Comparison of ENCODE assay signal across 7 mouse cellular contexts in the genomic region with DNA sequence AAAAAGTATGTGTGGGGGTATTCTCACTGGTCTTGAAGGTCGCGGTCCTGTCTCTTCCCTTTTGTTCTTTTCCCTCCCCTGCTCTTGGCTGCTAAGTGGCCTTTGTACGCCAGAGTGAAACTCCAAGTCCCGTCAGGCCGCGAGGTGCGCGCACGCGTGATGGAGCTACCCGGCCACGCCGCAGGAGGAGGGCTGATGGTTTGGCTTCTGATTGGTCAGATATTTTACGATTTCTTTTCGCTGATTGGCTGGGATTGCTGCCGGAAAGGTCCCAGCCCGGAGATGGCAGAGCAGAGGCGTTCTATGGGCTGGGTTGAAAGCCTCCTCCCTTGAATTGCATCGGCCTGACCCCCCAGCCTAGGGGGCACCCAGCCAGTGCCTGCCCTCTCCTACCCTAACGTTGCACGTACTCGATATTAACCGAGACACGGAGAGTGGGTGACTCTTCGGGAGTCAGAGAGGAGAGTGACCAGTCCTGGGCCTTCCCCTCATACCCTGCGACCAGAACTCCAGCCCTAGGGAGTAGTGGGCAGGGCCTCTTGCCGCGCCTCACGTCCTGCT. TPM values are rescaled to one million over a fixed set of nuclear protein-coding genes. Genes with fewer than 3 reads are reported as not detected.
DNase-seq lines count a peak whose midpoint lies in the region; ATAC-seq lines count a peak whose summit lies in the region.

No protein-coding gene starts in this region.

- peak overlapping the region; percentile 73 for H3K9ac ChIP-seq in embryonic facial prominence, embryonic 11.5 days (replicated peaks; ENCODE audit: low read length)
- H3K9ac ChIP-seq in midbrain, embryonic 13.5 days (replicated peaks): peak overlapping the region; percentile 85

- H3K27ac ChIP-seq in embryonic facial prominence, embryonic 11.5 days (replicated peaks; ENCODE audit: low read depth, low read length): peak overlapping the region; percentile 43
- peak overlapping the region; percentile 93 for H3K27ac ChIP-seq in limb, embryonic 10.5 days
- H3K27ac ChIP-seq in midbrain, embryonic 13.5 days: peak overlapping the region; percentile 93

- DNase-seq in adrenal gland, postnatal 14 days: peak; percentile 98
- peak; percentile 98 for DNase-seq in embryonic facial prominence, embryonic 11.5 days (ENCODE audit: low spot score)
- peak; percentile 98 for DNase-seq in kidney, adult 11 months
- peak; percentile 91 for DNase-seq in limb, embryonic 10.5 days (ENCODE audit: low spot score)
- peak; percentile 86 for DNase-seq in spleen, adult 12 weeks (ENCODE audit: low spot score)

- peak; percentile 89 for ATAC-seq in embryonic facial prominence, embryonic 11.5 days (replicated peaks; ENCODE audit: insufficient number of reproducible peaks, low FRiP score, low TSS enrichment, low read depth)
- ATAC-seq in granulocyte monocyte progenitor cell, adult 5-6 weeks (replicated peaks; ENCODE audit: poor library complexity, severe bottlenecking): peak; percentile 84
- peak; percentile 90 for ATAC-seq in midbrain, embryonic 13.5 days

- H3K27me3 ChIP-seq in embryonic facial prominence, embryonic 11.5 days (ENCODE audit: control insufficient read depth, insufficient read depth, low read length): peaks cover 6% of the 10 kb centered on the region
- peaks cover 31% of the 10 kb centered on the region for H3K27me3 ChIP-seq in limb, embryonic 10.5 days (ENCODE audit: low read depth, poor library complexity, severe bottlenecking)
- H3K27me3 ChIP-seq in midbrain, embryonic 13.5 days: peaks cover 25% of the 10 kb centered on the region

- H3K36me3 ChIP-seq in embryonic facial prominence, embryonic 11.5 days (replicated peaks; ENCODE audit: control insufficient read depth, insufficient read depth, low read depth, low read length): peaks cover 10% of the 10 kb centered on the region
- peaks cover 37% of the 10 kb centered on the region for H3K36me3 ChIP-seq in limb, embryonic 10.5 days
- H3K36me3 ChIP-seq in midbrain, embryonic 13.5 days: peaks cover 39% of the 10 kb centered on the region

- 0% methylated on average over 29 of the region's 29 CpGs for WGBS in embryonic facial prominence, embryonic 11.5 days
- WGBS in limb, embryonic 10.5 days: under 1% methylated on average over 29 of the region's 29 CpGs
- WGBS in midbrain, embryonic 13.5 days: under 1% methylated on average over 29 of the region's 29 CpGs

- H3K4me1 ChIP-seq in embryonic facial prominence, embryonic 11.5 days (ENCODE audit: control insufficient read depth, insufficient read depth, low read length): no peaks in the 10 kb centered on the region; the same call in 1 of the 2 replicates
- H3K4me1 ChIP-seq in limb, embryonic 10.5 days: peaks cover 50% of the 10 kb centered on the region
- peaks cover 60% of the 10 kb centered on the region for H3K4me1 ChIP-seq in midbrain, embryonic 13.5 days (replicated peaks)

- H3K9me3 ChIP-seq in embryonic facial prominence, embryonic 11.5 days (replicated peaks; ENCODE audit: control insufficient read depth, low read length): no peaks in the 10 kb centered on the region
- no peaks in the 10 kb centered on the region for H3K9me3 ChIP-seq in limb, embryonic 10.5 days (replicated peaks)
- 0 out of 2 replicates have a peak, but pooled peaks cover 3% of the 10 kb centered on the region for H3K9me3 ChIP-seq in midbrain, embryonic 13.5 days

- peak overlapping the region; percentile 51 for H3K4me3 ChIP-seq in embryonic facial prominence, embryonic 11.5 days (ENCODE audit: low read depth, low read length)
- H3K4me3 ChIP-seq in limb, embryonic 10.5 days: peak overlapping the region; percentile 70
- peak overlapping the region; percentile 74 for H3K4me3 ChIP-seq in midbrain, embryonic 13.5 days (replicated peaks)

- H3K4me2 ChIP-seq in embryonic facial prominence, embryonic 11.5 days (ENCODE audit: low read depth, low read length): peak overlapping the region; percentile 68
- peak overlapping the region; percentile 90 for H3K4me2 ChIP-seq in midbrain, embryonic 13.5 days (replicated peaks)

RNA-seq across cellular contexts. Expression of a gene that starts 1.4 kb away (rescaled TPM):
- total RNA-seq in adrenal gland, postnatal 14 days (2021): 27.1 and 28.8 TPM in 2 replicates
- 24.3 and 28.0 TPM in 2 replicates for polyA plus RNA-seq in embryonic facial prominence, embryonic 11.5 days (2014; fragmentation: Nextera tagmentation; extraction: Ambion mirVana)
- 4.1 and 7.0 TPM in 2 replicates for total RNA-seq in granulocyte monocyte progenitor cell, adult 5-6 weeks (2014; fragmentation: Nextera tagmentation)
- total RNA-seq in granulocyte monocyte progenitor cell, adult 5-6 weeks (2017): 11.6 and 16.0 TPM in 2 replicates
- 20.2 and 24.6 TPM in 2 replicates for polyA plus RNA-seq in limb, embryonic 10.5 days (2016; fragmentation: Nextera tagmentation; extraction: Ambion mirVana)
- 39.5 and 40.7 TPM in 2 replicates for polyA plus RNA-seq in midbrain, embryonic 13.5 days (2015; fragmentation: Nextera tagmentation; extraction: Ambion mirVana)

RNA-seq across cellular contexts. Expression of a gene that starts 24.9 kb away (rescaled TPM):
- 82.8 and 90.1 TPM in 2 replicates for total RNA-seq in adrenal gland, postnatal 14 days (2021)
- polyA plus RNA-seq in embryonic facial prominence, embryonic 11.5 days (2014; fragmentation: Nextera tagmentation; extraction: Ambion mirVana): 186 and 203 TPM in 2 replicates
- 128 and 164 TPM in 2 replicates for total RNA-seq in granulocyte monocyte progenitor cell, adult 5-6 weeks (2014; fragmentation: Nextera tagmentation)
- 172 and 194 TPM in 2 replicates for total RNA-seq in granulocyte monocyte progenitor cell, adult 5-6 weeks (2017)
- 219 and 255 TPM in 2 replicates for polyA plus RNA-seq in limb, embryonic 10.5 days (2016; fragmentation: Nextera tagmentation; extraction: Ambion mirVana)
- 254 and 270 TPM in 2 replicates for polyA plus RNA-seq in midbrain, embryonic 13.5 days (2015; fragmentation: Nextera tagmentation; extraction: Ambion mirVana)

RNA-seq across cellular contexts. Expression of a gene that starts 38.4 kb away (rescaled TPM):
- 3.3 and 6.3 TPM in 2 replicates for total RNA-seq in adrenal gland, postnatal 14 days (2021)
- polyA plus RNA-seq in embryonic facial prominence, embryonic 11.5 days (2014; fragmentation: Nextera tagmentation; extraction: Ambion mirVana): 1.3 and 1.4 TPM in 2 replicates
- not detected in 2 replicates for total RNA-seq in granulocyte monocyte progenitor cell, adult 5-6 weeks (2014; fragmentation: Nextera tagmentation)
- not detected in 2 replicates for total RNA-seq in granulocyte monocyte progenitor cell, adult 5-6 weeks (2017)
- 1.5 and 1.8 TPM in 2 replicates for polyA plus RNA-seq in limb, embryonic 10.5 days (2016; fragmentation: Nextera tagmentation; extraction: Ambion mirVana)
- 0.87 and 1.1 TPM in 2 replicates for polyA plus RNA-seq in midbrain, embryonic 13.5 days (2015; fragmentation: Nextera tagmentation; extraction: Ambion mirVana)

Comparison
In these comparisons a context has a peak if more than half of its experiments do, and no peak if none do; other contexts are left out.
1. Peak in every context shown above with its lines: DNase-seq, ATAC-seq, H3K4me3 ChIP-seq and H3K27ac ChIP-seq.
2. H3K27ac ChIP-seq: peak in every context shown above with its lines; median percentile 93 in limb, embryonic 10.5 days; 93 in midbrain, embryonic 13.5 days; 43 in embryonic facial prominence, embryonic 11.5 days.